Mouse (Mus musculus): ENCODE measurements around the gene Zbtb16. TPM values are rescaled to one million over a fixed set of nuclear protein-coding genes. Genes with fewer than 3 reads are reported as not detected.
A peak's percentile ranks its signal among the peaks of the same experiment; 100 is the strongest.

The Zbtb16 gene
- total RNA-seq, 2 experiments from 2014 or later: 70.1 to 157 TPM

DNA sequence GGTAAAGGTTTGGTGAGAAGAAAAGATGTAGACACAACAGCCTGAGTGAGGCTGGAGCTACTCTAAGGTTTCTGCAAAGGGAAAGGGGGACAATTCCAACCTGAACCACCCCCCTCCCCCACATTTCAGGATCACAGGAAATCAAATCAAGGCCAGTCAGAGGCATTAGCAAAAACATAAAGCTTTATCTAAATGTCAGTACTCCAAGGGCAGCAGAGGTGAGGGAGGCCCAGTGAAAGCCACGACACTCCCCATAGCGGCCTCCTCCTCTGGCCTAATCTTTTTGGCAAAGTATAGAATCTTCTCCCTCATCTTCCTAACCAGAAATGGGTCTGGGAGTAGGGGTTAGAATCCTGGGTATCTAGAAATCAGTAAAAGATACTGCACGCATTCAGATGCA, 113.0 kb downstream of the Zbtb16 start:
- intact Hi-C loops (cut with DNase I; ENCODE audit: low total_unique reads): no loop called here
- DNase-seq: no peak

DNA sequence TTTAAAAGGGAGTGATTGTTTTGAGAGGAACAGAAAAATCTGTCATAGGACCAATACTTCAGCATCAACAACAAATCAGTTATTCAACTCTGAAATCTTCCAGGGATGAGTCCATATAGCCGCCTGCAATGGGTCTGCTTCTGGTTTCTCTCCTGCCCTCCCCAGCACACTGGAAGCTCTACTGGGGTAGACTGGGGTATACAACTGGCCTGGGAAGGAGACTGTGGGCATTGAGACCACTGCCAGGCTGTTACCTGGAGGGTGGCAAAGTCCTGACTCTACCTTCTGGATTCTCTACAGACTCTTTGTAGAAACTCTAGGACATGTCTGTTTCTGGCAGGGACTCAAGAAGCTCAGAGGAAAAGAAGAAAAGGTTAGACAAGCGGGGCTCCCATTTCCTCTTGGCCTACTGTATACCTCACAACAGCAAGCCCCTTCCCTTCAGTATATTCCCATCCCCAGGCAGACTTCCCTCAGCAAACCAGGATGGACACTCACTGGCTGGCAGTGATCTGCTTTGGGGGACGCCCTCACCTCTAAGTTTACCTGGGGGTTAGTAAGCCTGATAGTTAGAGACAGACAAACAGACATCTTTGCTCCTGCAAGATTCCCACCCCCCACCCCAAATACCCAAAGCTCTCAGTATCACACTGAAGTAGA, 113.6 kb downstream of the Zbtb16 start:
- intact Hi-C loops (cut with DNase I; ENCODE audit: low total_unique reads): no loop called here
- no peak for DNase-seq

DNA sequence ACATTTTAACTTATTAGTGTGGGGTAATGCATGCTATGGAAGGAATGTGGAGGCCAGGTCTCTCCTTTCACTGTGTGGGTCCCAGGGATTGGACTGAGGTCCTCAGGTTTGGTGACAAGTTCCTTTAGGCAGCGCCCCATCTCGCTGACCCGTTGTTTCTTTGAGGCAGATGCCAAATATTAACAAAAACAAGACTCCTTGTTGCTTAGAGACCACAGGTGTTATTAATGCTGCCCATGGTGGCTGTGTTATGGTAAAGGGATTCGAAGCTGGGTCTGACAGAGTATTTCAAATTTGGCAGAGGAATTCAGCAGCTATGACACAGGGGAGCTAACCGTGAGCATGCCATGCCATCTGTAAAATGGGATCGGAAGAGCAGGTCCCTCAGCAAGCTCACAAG, 114.4 kb downstream of the Zbtb16 start:
- intact Hi-C loops (cut with DNase I; ENCODE audit: low total_unique reads): no loop called here

DNA sequence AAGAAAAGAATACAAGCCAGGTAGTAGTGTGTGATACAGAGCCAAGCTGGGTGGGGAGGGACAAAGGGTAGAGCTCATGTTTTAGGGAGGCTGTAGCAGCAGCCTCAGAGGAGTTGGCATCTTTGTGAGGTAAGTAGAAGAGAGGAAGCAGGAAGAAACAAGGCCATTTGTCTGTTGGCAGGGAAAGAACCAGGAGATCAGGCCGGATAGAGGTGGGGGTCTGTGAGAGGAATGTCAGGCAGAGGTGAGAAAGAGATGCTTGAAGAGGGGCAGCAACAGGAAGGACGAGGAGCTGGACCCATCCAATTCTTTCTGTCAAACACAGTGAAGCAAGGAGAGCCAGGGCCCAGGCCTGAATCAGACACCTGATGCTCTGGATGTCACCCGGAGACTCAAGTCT, 114.8 kb downstream of the Zbtb16 start:
- DNase-seq: no peak
- intact Hi-C loops (cut with DNase I; ENCODE audit: low total_unique reads): no loop called here

More for the DNA sequence above, 114.4 kb downstream of the Zbtb16 start:
- DNase-seq: no peak

DNA sequence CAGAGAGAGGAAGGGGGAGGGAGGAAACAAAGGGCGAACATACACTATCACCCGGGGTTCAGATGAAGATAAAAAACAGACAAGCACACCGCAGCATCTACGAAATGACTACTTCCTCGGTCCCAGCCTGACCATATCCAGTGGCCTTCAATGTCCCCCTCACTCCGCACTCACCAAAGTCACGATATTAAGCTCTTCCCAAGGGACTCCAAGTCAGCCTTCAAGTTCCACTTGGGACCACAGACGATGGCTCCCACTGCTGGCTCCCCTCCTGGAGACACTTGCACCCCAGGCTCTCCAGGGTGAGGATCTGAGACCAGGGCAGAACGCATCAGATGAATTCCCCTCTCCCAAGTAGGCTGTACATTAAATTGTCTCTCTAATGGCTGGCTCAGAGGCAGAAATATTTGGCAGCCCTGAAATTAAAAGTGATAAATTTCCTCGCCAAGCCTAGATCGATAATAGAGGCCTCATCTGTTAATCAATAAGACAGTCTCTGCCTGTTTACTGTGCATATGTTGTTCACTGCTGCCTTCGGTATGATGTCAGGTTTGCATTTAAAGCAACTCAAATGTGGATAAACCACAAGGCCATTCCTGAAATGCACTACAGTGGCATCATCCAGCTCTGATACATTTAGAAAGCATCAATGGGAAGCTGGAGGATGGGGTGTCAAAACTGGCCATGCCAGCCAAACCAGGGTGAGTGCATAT, 115.6 kb downstream of the Zbtb16 start:
- no peak for DNase-seq
- intact Hi-C loops (cut with DNase I; ENCODE audit: low total_unique reads): no loop called here

DNA sequence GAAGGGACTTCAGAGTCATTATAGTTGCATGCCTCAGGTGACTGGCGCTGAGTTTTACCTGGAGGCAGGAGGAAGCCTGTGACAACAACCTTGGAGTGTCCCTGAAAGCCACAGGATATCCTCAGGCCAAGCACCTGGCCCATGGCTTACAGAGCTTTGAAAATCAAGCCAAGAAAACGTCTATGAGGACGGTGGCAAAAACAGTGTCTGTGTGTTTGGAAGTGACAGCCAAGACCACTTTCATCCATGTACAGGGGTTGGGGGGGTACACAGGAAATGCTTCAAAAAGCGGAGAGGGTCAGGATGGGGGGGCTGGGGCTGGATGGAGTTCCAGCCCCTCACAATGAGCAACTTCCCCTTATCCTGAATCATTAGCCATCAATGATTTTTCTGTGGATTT, 116.4 kb downstream of the Zbtb16 start:
- intact Hi-C loops (cut with DNase I; ENCODE audit: low total_unique reads): no loop called here
- DNase-seq: no peak

DNA sequence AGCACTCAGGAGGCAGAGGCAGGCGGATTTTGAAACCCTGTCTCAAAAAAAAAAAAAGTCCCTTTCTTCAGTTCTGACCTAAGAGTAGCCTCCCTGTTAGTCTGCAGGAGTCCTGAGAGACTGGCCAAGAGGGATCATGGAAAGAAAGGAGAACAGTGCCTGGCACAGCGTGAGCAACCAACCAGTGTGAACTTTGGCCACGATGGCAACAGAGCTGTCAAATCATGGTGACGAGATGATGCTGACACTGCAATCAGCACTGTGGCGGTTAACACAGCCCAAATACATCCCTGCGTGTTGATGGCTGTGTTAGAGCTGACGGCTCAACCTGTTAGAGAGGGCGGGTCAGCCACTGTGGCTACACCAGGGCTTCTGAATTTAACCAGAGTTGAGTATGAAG, 119.5 kb downstream of the Zbtb16 start:
- no peak for DNase-seq
- intact Hi-C loops (cut with DNase I; ENCODE audit: low total_unique reads): no loop called here

DNA sequence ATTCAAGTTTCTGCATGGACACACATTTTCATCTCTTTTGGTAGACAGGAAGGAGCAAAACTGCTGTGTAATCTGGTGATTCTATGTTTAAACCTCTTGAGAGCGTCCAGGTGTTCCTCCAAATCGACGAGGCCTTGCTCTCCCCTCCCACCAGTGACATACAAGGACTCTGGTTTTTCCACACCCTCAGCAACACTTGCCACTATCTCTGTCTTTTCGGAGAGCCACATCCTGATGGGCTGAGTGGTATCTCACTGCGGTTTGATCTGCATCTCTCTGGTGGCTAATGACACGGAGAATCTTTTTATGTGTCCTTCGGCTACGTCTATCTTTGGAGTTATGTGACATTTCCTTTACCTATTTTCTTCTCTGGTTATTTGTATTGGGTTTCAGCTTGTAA, 121.0 kb downstream of the Zbtb16 start:
- no peak for DNase-seq
- intact Hi-C loops (cut with DNase I; ENCODE audit: low total_unique reads): no loop called here

DNA sequence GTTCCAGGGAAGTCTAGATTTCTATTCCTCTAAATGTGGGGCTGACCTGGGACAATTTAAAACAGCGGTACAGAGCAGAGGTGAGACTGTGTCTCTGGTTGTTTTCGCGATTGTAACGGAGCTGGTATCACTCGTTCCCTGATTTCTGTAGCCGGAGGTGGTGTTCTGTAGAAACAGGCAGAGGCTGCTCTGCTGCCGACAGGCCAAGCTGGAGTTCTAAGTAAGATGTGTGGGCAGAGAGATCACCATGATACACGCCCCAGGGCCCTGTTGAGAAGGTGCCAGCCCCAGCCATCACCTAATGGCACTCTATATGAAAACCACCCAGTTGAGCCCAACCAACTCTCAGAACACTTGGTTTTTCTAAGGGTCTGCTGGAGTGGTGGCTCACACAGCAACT, 122.2 kb downstream of the Zbtb16 start:
- no peak for DNase-seq
- intact Hi-C loops (cut with DNase I; ENCODE audit: low total_unique reads): no loop called here

DNA sequence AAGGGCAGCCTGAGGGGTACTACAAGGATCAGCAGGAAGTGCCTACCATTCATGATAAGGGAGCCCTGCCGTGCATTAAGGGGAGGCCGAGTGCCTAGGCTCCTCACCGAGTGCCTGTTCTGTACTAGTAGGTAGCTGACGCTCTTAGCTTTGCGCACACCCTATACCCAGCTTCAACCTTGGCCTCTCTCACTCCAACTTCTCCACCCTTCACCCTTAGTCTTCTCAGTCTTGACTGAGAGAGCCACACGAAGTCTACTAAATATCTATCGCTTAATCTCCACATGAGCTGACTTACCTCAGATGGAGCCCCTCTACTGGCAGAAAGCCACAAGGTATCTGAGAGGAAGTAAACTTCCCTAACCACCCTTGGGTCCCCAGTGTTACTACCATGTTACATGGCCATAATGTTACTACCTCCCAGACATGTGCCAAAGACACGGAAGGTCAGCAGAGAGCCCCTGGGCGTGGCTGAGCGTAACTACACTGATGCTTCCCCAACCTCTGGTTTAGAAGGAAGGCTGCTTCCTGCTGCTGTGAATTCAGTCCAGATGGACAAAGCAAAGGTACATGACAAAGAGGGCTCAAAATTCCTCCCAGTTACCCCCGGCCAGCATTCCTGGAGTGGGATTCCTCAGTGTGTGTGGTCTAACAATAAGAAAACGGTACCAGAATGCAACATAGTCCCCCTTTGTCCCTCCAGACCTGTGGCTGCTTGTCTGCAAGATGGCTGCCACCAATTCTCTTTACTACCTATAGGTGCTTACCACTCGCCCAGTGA, 122.8 kb downstream of the Zbtb16 start:
- intact Hi-C loops (cut with DNase I; ENCODE audit: low total_unique reads): no loop called here

DNA sequence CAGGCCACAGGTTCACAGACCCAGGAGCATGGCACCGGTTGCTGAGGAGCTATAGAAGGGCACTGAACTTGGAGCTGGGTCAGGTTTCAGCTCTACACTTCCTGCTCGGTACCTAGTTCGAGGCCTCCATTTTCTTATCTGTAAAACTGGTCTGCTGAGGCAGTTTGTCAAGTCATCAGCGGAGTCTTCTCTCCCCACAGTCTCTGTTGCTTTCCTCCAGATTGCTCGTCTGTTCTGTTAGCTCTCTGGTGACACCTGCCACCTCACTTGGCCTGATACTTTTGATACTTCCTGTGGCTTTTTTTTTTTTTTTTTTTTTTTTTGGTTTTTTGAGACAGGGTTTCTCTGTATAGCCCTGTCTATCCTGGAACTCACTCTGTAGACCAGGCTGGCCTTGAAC, 124.2 kb downstream of the Zbtb16 start:
- no peak for DNase-seq
- intact Hi-C loops (cut with DNase I; ENCODE audit: low total_unique reads): no loop called here

More for the DNA sequence above, 122.8 kb downstream of the Zbtb16 start:
- DNase-seq: no peak

DNA sequence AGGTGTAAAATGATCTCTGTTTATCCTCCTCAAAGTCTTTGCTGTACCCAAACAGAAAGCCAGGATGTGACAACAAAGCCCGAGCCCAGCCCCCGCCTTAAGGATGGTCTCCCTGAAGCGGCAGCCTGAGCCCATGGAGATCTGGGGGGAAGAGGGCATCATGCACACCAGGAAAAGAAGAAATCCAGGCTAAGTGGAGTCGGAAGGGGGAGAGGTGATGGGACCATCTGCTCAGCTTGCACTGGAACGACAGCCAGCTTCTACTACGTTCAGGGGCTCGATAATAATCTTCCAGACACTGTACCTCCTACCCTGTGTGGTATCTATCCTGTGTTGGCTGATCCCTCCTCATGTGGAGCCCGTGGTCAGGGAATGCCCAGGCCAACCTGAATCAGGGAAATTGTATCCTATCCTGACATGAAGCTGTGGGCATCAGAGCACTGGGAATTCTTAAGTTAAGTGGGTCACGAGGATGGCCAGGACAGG, 124.7 kb downstream of the Zbtb16 start:
- intact Hi-C loops (cut with DNase I; ENCODE audit: low total_unique reads): no loop called here
- peak; percentile 48 for DNase-seq

DNA sequence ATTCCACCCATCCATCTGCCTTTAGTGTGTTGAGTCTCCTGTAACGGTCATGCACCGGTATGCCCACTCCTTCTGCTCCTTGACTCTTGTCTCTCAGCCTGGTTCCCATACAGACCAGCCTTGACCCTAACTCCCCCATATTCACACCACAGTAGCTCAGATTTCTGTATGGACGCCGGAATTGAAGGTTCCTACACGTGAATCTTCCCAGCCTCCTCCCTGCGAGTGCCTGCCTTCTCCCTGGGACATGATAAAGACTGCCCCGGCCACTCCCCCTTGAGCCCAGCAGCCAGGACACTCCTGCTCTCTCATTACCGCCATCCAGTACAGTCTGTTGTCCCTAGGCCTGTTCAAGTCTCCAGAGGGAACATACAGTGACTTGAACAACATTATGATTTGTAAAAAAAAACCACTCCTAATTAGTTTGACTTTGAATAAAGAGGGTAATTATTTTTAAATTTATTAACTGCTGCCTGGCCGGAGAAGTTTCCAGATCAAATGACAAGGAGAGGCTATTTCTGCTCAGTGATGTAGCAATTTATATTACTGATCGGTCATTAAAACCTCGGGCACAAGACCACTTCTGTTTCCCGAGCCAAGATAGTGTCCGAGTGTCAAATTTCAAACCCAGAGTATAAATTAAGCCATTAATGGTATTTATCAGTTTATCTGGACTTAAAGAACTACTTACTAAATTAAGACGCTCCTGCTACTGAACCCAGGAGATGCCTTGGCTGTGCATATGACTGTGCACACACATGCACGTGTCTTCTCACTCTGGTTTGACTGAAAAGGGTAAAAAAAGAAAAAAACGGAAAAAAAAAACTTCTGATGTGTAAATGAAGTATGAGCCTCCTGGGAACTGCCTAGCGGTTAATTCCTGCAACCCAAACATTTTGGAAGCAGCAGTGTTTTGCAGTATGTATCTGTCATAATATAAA, 125.4 kb downstream of the Zbtb16 start:
- DNase-seq: peak; percentile 47
- intact Hi-C loops (cut with DNase I; ENCODE audit: low total_unique reads): no loop called here

DNA sequence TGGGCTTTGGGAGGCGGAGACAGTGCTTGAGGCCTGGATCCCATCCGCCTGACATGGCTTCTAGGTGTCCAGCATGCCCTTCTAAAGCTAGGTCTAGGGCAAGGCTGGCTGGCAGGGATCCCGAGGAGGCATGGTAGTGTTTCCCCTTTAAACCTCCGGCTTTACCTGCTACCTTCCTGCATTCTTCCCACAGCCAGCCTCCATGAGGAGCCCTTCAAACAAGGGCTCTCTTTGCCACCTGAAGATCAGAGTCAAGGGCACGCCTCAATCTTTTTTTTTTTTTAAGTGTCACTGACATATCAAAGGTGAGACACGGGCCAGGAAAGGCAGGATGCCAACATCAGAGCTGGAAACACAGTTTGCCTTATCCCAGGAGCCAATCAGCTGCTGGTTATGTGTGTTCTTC, 128.2 kb downstream of the Zbtb16 start:
- DNase-seq: peak; percentile 55
- intact Hi-C loops (cut with DNase I; ENCODE audit: low total_unique reads): no loop called here

DNA sequence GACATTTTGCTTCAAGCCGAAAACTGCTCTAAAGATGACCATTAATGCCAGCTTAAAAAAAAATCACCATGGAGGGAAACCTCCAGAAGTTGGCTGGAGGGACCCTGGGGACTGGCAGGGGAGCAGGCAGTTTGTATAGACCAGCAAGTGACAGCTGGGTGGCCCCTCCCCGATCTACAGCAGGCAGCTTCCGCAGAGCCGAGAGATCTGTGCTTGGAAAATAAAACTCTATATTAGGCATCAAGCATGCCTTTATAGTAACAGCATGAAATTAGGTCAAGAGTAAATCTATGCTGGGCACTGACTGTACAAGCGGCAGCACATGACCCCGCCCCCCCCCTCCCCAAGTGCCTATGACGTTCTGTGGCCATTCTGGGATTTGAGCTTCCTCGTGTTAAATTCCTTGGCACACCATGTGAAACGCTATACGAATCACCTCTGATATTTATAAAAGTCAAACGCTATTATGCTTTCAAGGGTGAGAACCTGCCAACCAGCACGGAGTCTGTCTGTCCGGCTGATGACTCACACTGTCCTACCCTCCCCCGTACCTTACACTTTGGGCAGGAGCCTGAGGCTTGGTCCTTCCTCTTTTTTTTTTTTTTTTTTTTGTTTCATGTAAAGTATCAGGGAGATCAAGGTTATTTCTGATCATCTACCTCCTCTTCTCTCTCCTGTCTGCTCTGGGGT, 128.7 kb downstream of the Zbtb16 start:
- intact Hi-C loops (cut with DNase I; ENCODE audit: low total_unique reads): no loop called here
- peak; percentile 30 for DNase-seq

DNA sequence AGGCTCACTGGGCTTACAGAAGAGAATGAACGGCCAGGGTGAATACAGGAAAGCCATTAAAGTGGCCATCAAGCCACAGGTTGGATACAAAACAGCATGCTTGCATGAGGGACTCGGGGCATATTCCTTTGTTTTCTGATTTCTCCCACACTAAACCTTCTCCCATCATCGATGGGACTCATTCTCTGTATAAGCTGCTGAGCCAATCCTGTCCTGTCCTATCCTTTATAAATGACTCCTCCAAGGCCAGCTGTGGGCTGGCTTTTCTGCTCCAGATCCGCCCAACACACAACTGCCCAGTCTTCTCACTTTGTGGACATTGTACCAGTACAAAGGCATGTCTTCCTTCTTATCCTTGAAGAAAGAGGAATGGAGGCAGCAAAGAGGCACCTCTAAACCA, 134.7 kb downstream of the Zbtb16 start:
- intact Hi-C loops (cut with DNase I; ENCODE audit: low total_unique reads): no loop called here
- no peak for DNase-seq

DNA sequence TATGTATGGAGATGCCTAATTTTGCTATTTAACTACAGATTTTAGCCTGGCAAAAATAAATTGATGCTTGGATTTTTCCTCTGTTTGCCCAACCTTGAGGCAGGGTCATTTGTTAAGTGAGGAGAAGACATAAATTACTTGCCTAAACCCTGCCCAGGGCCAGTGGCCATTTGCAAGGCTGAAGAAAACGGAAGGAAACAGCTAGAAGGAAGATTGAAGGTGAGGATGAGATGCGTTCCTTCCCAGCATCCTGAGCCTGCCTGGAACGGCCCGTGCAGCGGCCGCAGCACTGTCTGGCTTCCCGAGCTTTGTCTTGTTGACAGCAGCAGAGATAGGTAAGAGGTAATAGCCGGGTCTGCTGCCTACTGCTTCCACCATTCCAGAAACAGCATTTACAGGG, 135.2 kb downstream of the Zbtb16 start:
- DNase-seq: no peak
- intact Hi-C loops (cut with DNase I; ENCODE audit: low total_unique reads): no loop called here

DNA sequence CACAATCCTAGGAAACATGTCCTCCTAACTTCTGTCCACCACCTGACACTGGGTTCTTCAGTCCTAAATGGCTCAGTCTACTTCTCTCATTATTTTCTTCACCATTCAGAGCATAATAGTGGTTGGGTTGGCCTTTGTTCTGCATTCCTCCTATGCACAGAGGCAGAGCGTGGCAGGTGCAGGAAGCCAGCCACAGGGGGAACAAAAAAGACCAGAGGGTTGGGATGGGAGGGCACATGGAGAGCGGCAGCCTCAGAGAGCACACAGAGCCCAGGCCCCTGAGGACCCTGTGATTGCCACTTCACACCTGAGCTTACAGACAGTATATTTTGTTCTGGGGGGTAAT, 138.6 kb downstream of the Zbtb16 start:
- DNase-seq: no peak
- intact Hi-C loops (cut with DNase I; ENCODE audit: low total_unique reads): no loop called here
